Mouse (Mus musculus): ENCODE measurements around the gene Dhh.

The Dhh gene

GRCm38 (mm10) chr15:98849165-98849564, 49.2 kb downstream of the Dhh start:
- DNase-seq: no peak

GRCm38 (mm10) chr15:98846140-98846539, 52.2 kb downstream of the Dhh start:
- no peak for DNase-seq

GRCm38 (mm10) chr15:98845149-98845548, 53.2 kb downstream of the Dhh start:
- no peak for DNase-seq

- DNase-seq: no peak
These were observed 54.6 kb downstream of the Dhh start for GRCm38 (mm10) chr15:98843595-98844223.
